Mouse (Mus musculus): ENCODE measurements at regions not wholly inside any gene's neighbourhood (a gene's known extent, or its start where the extent isn't known, plus 50 kb on each side); places are given as distances from the start of the nearest gene placed in this dataset.

DNA sequence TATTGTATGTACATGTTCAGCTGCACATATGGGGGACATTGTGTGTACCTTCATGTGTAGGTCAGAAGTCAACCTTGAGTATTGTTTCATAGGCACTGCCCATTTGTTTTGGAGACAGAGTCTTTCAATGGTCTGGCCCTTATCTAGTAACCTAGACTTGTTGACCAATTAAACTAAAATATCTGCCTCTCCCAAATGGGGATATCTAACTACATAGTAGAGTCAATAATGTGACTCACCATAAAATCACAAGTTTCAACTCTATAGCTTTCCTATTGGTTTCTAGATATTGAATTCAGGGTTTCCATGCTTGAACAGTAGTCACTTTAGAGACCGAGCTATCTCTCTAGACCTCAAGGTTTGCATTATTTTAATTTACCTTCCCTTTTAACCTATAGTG is 174.0 kb upstream of the Celf2 start:
- DNase-seq (ENCODE audit: extremely low read depth), result no peak
- no peaks in the 10 kb centered on the region for H3K79me2 ChIP-seq (replicated peaks; ENCODE audit: control insufficient read depth, extremely low read depth, insufficient read depth, poor library complexity, severe bottlenecking)

DNA sequence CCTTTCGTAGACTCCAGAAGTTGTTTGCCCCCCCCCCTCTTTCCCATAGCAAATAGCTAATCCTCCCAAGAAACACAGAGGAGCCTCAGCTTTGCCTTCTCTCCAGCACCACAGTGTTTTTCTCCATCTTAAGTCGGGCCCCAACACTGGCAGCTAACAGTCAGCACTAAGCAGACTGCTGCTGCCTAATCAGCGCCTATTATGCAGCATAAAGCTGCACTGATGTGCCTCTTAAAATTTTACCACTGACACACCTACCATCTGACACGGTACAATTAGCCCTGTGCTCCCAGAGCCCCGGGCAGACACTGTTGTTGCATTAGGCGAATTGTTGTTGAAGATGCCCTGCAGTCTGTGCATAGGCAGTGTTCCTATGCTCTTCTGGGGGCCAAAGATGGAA is 131.5 kb upstream of the Celf2 start:
- in situ Hi-C loops (cut with MboI; ENCODE audit: low pct_ligation_motif_present, low pct_unique_long_range_greater_than_20kb, low sequenced_read_pairs), result no loop called here
- no peak for TF ChIP-seq MAX (IDR thresholded peaks at IDR 0.05; ENCODE audit: low read length)
- no peak for TF ChIP-seq ZMIZ1 (IDR thresholded peaks at IDR 0.05; ENCODE audit: low read depth, low read length)
- TF ChIP-seq IRF4 (IDR thresholded peaks at IDR 0.05; ENCODE audit: low read depth, low read length), result no peak
- no peak for TF ChIP-seq SMC3 (IDR thresholded peaks at IDR 0.05; ENCODE audit: low read depth, low read length)
- no peak for TF ChIP-seq ZKSCAN1 (IDR thresholded peaks at IDR 0.05; ENCODE audit: borderline replicate concordance, low read depth, low read length)
- TF ChIP-seq ELF1 (IDR thresholded peaks at IDR 0.05; ENCODE audit: low read depth, low read length), result no peak
- no peak for TF ChIP-seq CHD1 (IDR thresholded peaks at IDR 0.05; ENCODE audit: low read depth, low read length)
- TF ChIP-seq TCF12 (IDR thresholded peaks at IDR 0.05; ENCODE audit: low read depth, low read length), result no peak
- no peak for TF ChIP-seq E2F4 (IDR thresholded peaks at IDR 0.05; ENCODE audit: insufficient replicate concordance, low read depth, low read length)
- DNase-seq (ENCODE audit: extremely low read depth), result no peak
- Histone ChIP-seq H3K79me2 (replicated peaks; ENCODE audit: control insufficient read depth, extremely low read depth, insufficient read depth, poor library complexity, severe bottlenecking) (no peaks in the 10 kb centered on the region), H3K9ac (ENCODE audit: insufficient read depth, low read depth) (no peak overlapping the region), H3K4me3 (replicated peaks in 1 of 3; ENCODE audit: low read depth in 2 of 3, low read length in 2 of 3, poor library complexity in 1 of 3) (no peak overlapping the region), H3K36me3 (replicated peaks in 1 of 2; ENCODE audit: control insufficient read depth in 1 of 2, insufficient read depth in 1 of 2, low read length in 1 of 2) (no peaks in the 10 kb centered on the region), H3K27me3 (replicated peaks) (no peaks in the 10 kb centered on the region), H3K9me3 (replicated peaks; ENCODE audit: low read length) (no peaks in the 10 kb centered on the region), H3K4me1 (ENCODE audit: control insufficient read depth in 1 of 2, insufficient read depth in 2 of 2) (no peaks in the 10 kb centered on the region), H3K27ac (ENCODE audit: insufficient read depth, low read depth) (no peak overlapping the region), H3K4me2 (ENCODE audit: insufficient read depth, low read depth, poor library complexity, severe bottlenecking) (no peak overlapping the region)
- dilution Hi-C loops (cut with MboI; ENCODE audit: extremely low pct_ligation_motif_present, extremely low pct_unique_long_range_greater_than_20kb, low sequenced_read_pairs), result no loop called here

More for the DNA sequence above, 174.0 kb upstream of the Celf2 start:
- H3K4me2 ChIP-seq (ENCODE audit: insufficient read depth, low read depth, poor library complexity, severe bottlenecking), result no peak overlapping the region
- H3K4me3 ChIP-seq (replicated peaks in 1 of 3; ENCODE audit: low read depth in 2 of 3, low read length in 2 of 3, poor library complexity in 1 of 3), result no peak overlapping the region
- H3K4me1 ChIP-seq (ENCODE audit: control insufficient read depth in 1 of 2, insufficient read depth in 2 of 2), result no peaks in the 10 kb centered on the region
- H3K9me3 ChIP-seq (replicated peaks; ENCODE audit: low read length), result no peaks in the 10 kb centered on the region
- no peak overlapping the region for H3K27ac ChIP-seq (ENCODE audit: insufficient read depth, low read depth)
- dilution Hi-C loops (cut with MboI; ENCODE audit: extremely low pct_ligation_motif_present, extremely low pct_unique_long_range_greater_than_20kb, low sequenced_read_pairs) (no loop called here), in situ Hi-C loops (cut with MboI; ENCODE audit: low pct_ligation_motif_present, low pct_unique_long_range_greater_than_20kb, low sequenced_read_pairs) (no loop called here)
- H3K36me3 ChIP-seq (replicated peaks in 1 of 2; ENCODE audit: control insufficient read depth in 1 of 2, insufficient read depth in 1 of 2, low read length in 1 of 2), result no peaks in the 10 kb centered on the region
- no peak for TF ChIP-seq CTCF (conservative IDR thresholded peaks at IDR 0.05 in 1 of 2, IDR thresholded peaks at IDR 0.05 in 1 of 2; ENCODE audit: low read depth in 2 of 2, low read length in 2 of 2)
- TF ChIP-seq USF2 (conservative IDR thresholded peaks at IDR 0.05; ENCODE audit: low read depth, low read length), result no peak
- no peak for TF ChIP-seq CHD1 (IDR thresholded peaks at IDR 0.05; ENCODE audit: low read depth, low read length)
- no peak for TF ChIP-seq NELFE (IDR thresholded peaks at IDR 0.05; ENCODE audit: low read depth, low read length)
- no peak overlapping the region for H3K9ac ChIP-seq (ENCODE audit: insufficient read depth, low read depth)
- no peaks in the 10 kb centered on the region for H3K27me3 ChIP-seq (replicated peaks)

DNA sequence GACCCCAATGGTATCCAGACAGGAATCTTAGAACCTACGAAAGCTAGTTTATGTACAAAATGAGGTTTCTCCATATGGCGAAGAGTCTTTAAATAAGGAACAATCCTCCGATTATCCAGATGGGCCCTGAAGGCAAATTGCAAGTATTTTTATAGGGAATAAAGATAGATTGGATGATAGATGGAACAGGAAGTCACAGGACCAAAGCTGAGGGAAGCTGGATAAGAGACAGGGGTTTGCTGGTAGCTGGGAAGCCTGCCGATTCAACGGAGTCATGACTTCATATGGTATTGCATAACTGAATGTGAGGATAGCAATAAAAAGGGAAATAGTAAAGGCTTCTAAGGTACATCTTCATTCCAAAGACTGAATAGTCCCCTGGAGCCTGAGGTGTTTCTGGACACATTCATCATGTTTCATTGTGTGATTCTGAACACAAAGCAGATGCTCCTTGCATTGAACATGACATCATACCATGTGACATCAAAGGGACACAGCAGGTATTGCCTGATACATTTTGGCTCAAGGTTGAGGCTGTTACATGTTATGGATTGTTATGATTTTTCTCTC is 113.4 kb upstream of the Celf2 start:
- no peaks in the 10 kb centered on the region for H3K9me3 ChIP-seq (replicated peaks; ENCODE audit: low read length)
- DNase-seq (ENCODE audit: extremely low read depth), result no peak
- H3K4me3 ChIP-seq (replicated peaks in 1 of 3; ENCODE audit: low read depth in 2 of 3, low read length in 2 of 3, poor library complexity in 1 of 3), result no peak overlapping the region
- no peaks in the 10 kb centered on the region for H3K79me2 ChIP-seq (replicated peaks; ENCODE audit: control insufficient read depth, extremely low read depth, insufficient read depth, poor library complexity, severe bottlenecking)
- dilution Hi-C loops (cut with MboI; ENCODE audit: extremely low pct_ligation_motif_present, extremely low pct_unique_long_range_greater_than_20kb, low sequenced_read_pairs), result no loop called here
- no peaks in the 10 kb centered on the region for H3K27me3 ChIP-seq (replicated peaks)
- no peaks in the 10 kb centered on the region for H3K36me3 ChIP-seq (replicated peaks in 1 of 2; ENCODE audit: control insufficient read depth in 1 of 2, insufficient read depth in 1 of 2, low read length in 1 of 2)
- in situ Hi-C loops (cut with MboI; ENCODE audit: low pct_ligation_motif_present, low pct_unique_long_range_greater_than_20kb, low sequenced_read_pairs), result no loop called here
- H3K27ac ChIP-seq (ENCODE audit: insufficient read depth, low read depth), result no peak overlapping the region
- TF ChIP-seq GABPA (IDR thresholded peaks at IDR 0.05; ENCODE audit: insufficient replicate concordance, low read depth, low read length), result no peak
- no peak overlapping the region for H3K9ac ChIP-seq (ENCODE audit: insufficient read depth, low read depth)
- no peak overlapping the region for H3K4me2 ChIP-seq (ENCODE audit: insufficient read depth, low read depth, poor library complexity, severe bottlenecking)
- H3K4me1 ChIP-seq (ENCODE audit: control insufficient read depth in 1 of 2, insufficient read depth in 2 of 2), result no peaks in the 10 kb centered on the region; a peak in 1 of 4 replicates
